Mouse (Mus musculus) kidney, adult 2 months (tissue): Measurements from ENCODE around the gene Gm45799. TPM values are rescaled to one million over a fixed set of nuclear protein-coding genes. Genes with fewer than 3 reads are reported as not detected.

ENCODE experiments used
- DNase-seq: peaks from one replicate; pipeline ENCODE4 v3.0.0; 2021
- H3K27ac ChIP-seq: fragments of 200-500 bp; 2 replicates; pipeline ENCODE4 v1.5.1; 2012; ENCODE audit warnings: low read depth, low read length, control low read depth, inconsistent platforms; ENCODE audit not compliant: insufficient read depth
- H3K27me3 ChIP-seq: fragments of 200-500 bp; replicated peaks from 2 replicates; pipeline ENCODE4 v1.6.1; 2012; ENCODE audit warnings: mild to moderate bottlenecking, moderate library complexity, low read length, inconsistent platforms; ENCODE audit not compliant: control insufficient read depth, insufficient read depth
- H3K36me3 ChIP-seq: fragments of 200-500 bp; 2 replicates; pipeline ENCODE4 v1.6.1; 2012; ENCODE audit warnings: mild to moderate bottlenecking, moderate library complexity, low read length, inconsistent platforms; ENCODE audit not compliant: control insufficient read depth, insufficient read depth
- H3K4me1 ChIP-seq: fragments of 200-500 bp; 2 replicates; pipeline ENCODE4 v1.6.1; 2011; ENCODE audit warnings: low read length; ENCODE audit not compliant: control insufficient read depth, insufficient read depth
- H3K4me3 ChIP-seq: fragments of 200-500 bp; 2 replicates; pipeline ENCODE4 v1.5.1; 2011; ENCODE audit warnings: mild to moderate bottlenecking, low read depth, low read length, control low read depth; ENCODE audit not compliant: insufficient read depth
- CTCF ChIP-seq: fragments of 200-500 bp; conservative IDR thresholded peaks from 2 replicates; pipeline ENCODE4 v1.5.1; 2011; ENCODE audit warnings: low read depth, mild to moderate bottlenecking, control low read depth, low read length, moderate library complexity, mixed read lengths; ENCODE audit not compliant: insufficient read depth, insufficient read length
- POLR2A ChIP-seq: fragments of 200-500 bp; IDR thresholded peaks from one replicate; pipeline ENCODE4 v1.6.1; 2011; ENCODE audit warnings: low read depth, low read length, control low read depth
- WGBS: fragments of 180-500 bp; shearing (Covaris S2); methylation state at CpG from one replicate; pipeline ENCODE4 v1.1.7; 2018; 5-methylcytosine and 5-hydroxymethylcytosine counted together
- polyA plus RNA-seq: library from polyadenylated mRNA; depleted of rRNA; stranded (reverse); fragments of >200 nt; gene quantifications from 2 replicates; pipeline ENCODE4 v1.2.3, GENCODE M21; 2012; rRNA removed

Gm45799 gene
- polyA plus RNA-seq, 1 experiment: 216 TPM

GRCm38 (mm10) chr7:105708733-105709132 lies 68.4 kb downstream of the Gm45799 start:
- TF ChIP-seq CTCF (no peak), POLR2A (no peak)
- Histone ChIP-seq H3K4me3 (no peak overlapping the region), H3K36me3 (no peaks in the 10 kb centered on the region), H3K4me1 (no peaks in the 10 kb centered on the region), H3K27me3 (no peaks in the 10 kb centered on the region), H3K27ac (no peak overlapping the region)
- no peak for DNase-seq
- WGBS: 93% methylated on average over 5 of the region's 5 CpGs

GRCm38 (mm10) chr7:105715366-105715765 lies 75.0 kb downstream of the Gm45799 start:
- no peak overlapping the region for H3K27ac ChIP-seq
- no peak overlapping the region for H3K4me3 ChIP-seq
- no peak for DNase-seq
- no peaks in the 10 kb centered on the region for H3K36me3 ChIP-seq
- no peaks in the 10 kb centered on the region for H3K4me1 ChIP-seq
- H3K27me3 ChIP-seq: no peaks in the 10 kb centered on the region
- no peak for TF ChIP-seq POLR2A
- TF ChIP-seq CTCF: no peak
- WGBS: 58% methylated on average over 3 of the region's 3 CpGs

- no peak for TF ChIP-seq POLR2A
- no peak for TF ChIP-seq CTCF
- no peak for DNase-seq
- no peak overlapping the region for H3K4me3 ChIP-seq
- H3K4me1 ChIP-seq: no peaks in the 10 kb centered on the region
- H3K27ac ChIP-seq: no peak overlapping the region
- WGBS: 64% methylated on average over 2 of the region's 2 CpGs
- H3K27me3 ChIP-seq: no peaks in the 10 kb centered on the region
- H3K36me3 ChIP-seq: no peaks in the 10 kb centered on the region
Observed at GRCm38 (mm10) chr7:105721916-105722315, 81.6 kb downstream of the Gm45799 start.

GRCm38 (mm10) chr7:105726144-105726979 lies 86.0 kb downstream of the Gm45799 start:
- Histone ChIP-seq H3K36me3 (no peaks in the 10 kb centered on the region), H3K4me3 (no peak overlapping the region), H3K4me1 (no peaks in the 10 kb centered on the region), H3K27me3 (no peaks in the 10 kb centered on the region), H3K27ac (no peak overlapping the region)
- TF ChIP-seq POLR2A (no peak), CTCF (peak; percentile 77)
- DNase-seq: peak; percentile 75
- WGBS: 74% methylated on average over 4 of the region's 4 CpGs

- no peak for TF ChIP-seq POLR2A
- no peak for TF ChIP-seq CTCF
- Histone ChIP-seq H3K27me3 (no peaks in the 10 kb centered on the region), H3K27ac (no peak overlapping the region), H3K4me3 (no peak overlapping the region), H3K36me3 (no peaks in the 10 kb centered on the region), H3K4me1 (no peaks in the 10 kb centered on the region)
- WGBS: 95% methylated on average over 4 of the region's 4 CpGs
- DNase-seq: no peak
Observed at GRCm38 (mm10) chr7:105726980-105727325, 86.6 kb downstream of the Gm45799 start.

GRCm38 (mm10) chr7:105728701-105729428 lies 88.5 kb downstream of the Gm45799 start:
- Histone ChIP-seq H3K4me1 (no peaks in the 10 kb centered on the region), H3K36me3 (peaks cover 1% of the 10 kb centered on the region; the same call in 1 of the 2 replicates), H3K4me3 (no peak overlapping the region), H3K27me3 (no peaks in the 10 kb centered on the region), H3K27ac (no peak overlapping the region)
- TF ChIP-seq CTCF (no peak), POLR2A (no peak)
- peak; percentile 30 for DNase-seq
- WGBS: 61% methylated on average over 6 of the region's 6 CpGs

- H3K4me1 ChIP-seq: peaks cover 7% of the 10 kb centered on the region; the same call in 1 of the 2 replicates
- H3K4me3 ChIP-seq: no peak overlapping the region
- 94% methylated on average over 11 of the region's 11 CpGs for whole genome bisulfite sequencing
- H3K36me3 ChIP-seq: peaks cover 1% of the 10 kb centered on the region; the same call in 1 of the 2 replicates
- DNase-seq: no peak
- H3K27ac ChIP-seq: no peak overlapping the region
- no peaks in the 10 kb centered on the region for H3K27me3 ChIP-seq
- TF ChIP-seq POLR2A: no peak
- TF ChIP-seq CTCF: no peak
Observed at GRCm38 (mm10) chr7:105733836-105734235, 93.5 kb downstream of the Gm45799 start.

Other genes with a start within 250 kb of the Gm45799 start
- 39.6 and 50.2 TPM in 2 replicates for gene Fam160a2, start 240.5 kb upstream of the Gm45799 start, polyA plus RNA-seq
- gene Cnga4, start 236.0 kb upstream of the Gm45799 start, polyA plus RNA-seq: 0.16 and 0.18 TPM in 2 replicates
- gene Cckbr, start 214.8 kb upstream of the Gm45799 start, polyA plus RNA-seq: 0.14 and 0.22 TPM in 2 replicates
- gene Cavin3, start 158.3 kb upstream of the Gm45799 start, polyA plus RNA-seq: 21.4 and 27.9 TPM in 2 replicates
- 109 and 144 TPM in 2 replicates for gene Smpd1, start 86.2 kb upstream of the Gm45799 start, polyA plus RNA-seq
- 35.4 and 46.2 TPM in 2 replicates for gene Apbb1, start 58.9 kb upstream of the Gm45799 start, polyA plus RNA-seq
- gene Hpx, start 40.4 kb upstream of the Gm45799 start, polyA plus RNA-seq: 0.34 and 0.61 TPM in 2 replicates
- 43.9 and 62.0 TPM in 2 replicates for gene Trim3, start 7.0 kb upstream of the Gm45799 start, polyA plus RNA-seq
- 108 and 115 TPM in 2 replicates for gene Timm10b, start 496 bp upstream of the Gm45799 start, polyA plus RNA-seq
- 65.6 and 67.0 TPM in 2 replicates for gene Arfip2, start 136 bp upstream of the Gm45799 start, polyA plus RNA-seq
- 2.3 and 2.8 TPM in 2 replicates for gene Dnhd1, start 10.3 kb downstream of the Gm45799 start, polyA plus RNA-seq
- gene Ilk, start 96.0 kb downstream of the Gm45799 start, polyA plus RNA-seq: 128 and 137 TPM in 2 replicates
- gene Rrp8, start 96.8 kb downstream of the Gm45799 start, polyA plus RNA-seq: 7.5 TPM in 2 replicates
- gene Taf10, start 103.8 kb downstream of the Gm45799 start, polyA plus RNA-seq: 423 and 437 TPM in 2 replicates
- gene Tpp1, start 111.7 kb downstream of the Gm45799 start, polyA plus RNA-seq: 251 and 309 TPM in 2 replicates
- gene Dchs1, start 147.1 kb downstream of the Gm45799 start, polyA plus RNA-seq: 5.9 and 7.1 TPM in 2 replicates
- 271 and 278 TPM in 2 replicates for gene Mrpl17, start 170.5 kb downstream of the Gm45799 start, polyA plus RNA-seq